Comparison of ENCODE assay signal across 10 mouse cellular contexts in genomic region chr7:46607428-46608055, GRCm38 (mm10). TPM values are rescaled to one million over a fixed set of nuclear protein-coding genes. Genes with fewer than 3 reads are reported as not detected.
DNase-seq lines count a peak whose midpoint lies in the region; ATAC-seq and TF ChIP-seq lines count a peak whose summit lies in the region.
"Had no signal": no experiment of that assay in that cellular context is flagged by ENCODE, and none has a peak within 500 bp of the region (broad histone marks: within the 10 kb centered on the region; RNA-seq: fewer than 3 reads in every experiment).

No protein-coding gene starts in this region.

- peaks cover 7% of the 10 kb centered on the region for H3K4me1 ChIP-seq in forebrain, embryonic 14.5 days (ENCODE audit: control insufficient read depth, insufficient read depth, low read length)
- H3K4me1 ChIP-seq in hindbrain, embryonic 14.5 days (replicated peaks; ENCODE audit: control insufficient read depth, insufficient read depth, low read length), result no peaks in the 10 kb centered on the region
- H3K4me1 ChIP-seq in midbrain, embryonic 14.5 days (ENCODE audit: control insufficient read depth, insufficient read depth, low read length), result no peaks in the 10 kb centered on the region
- H3K4me1 ChIP-seq in testis, adult 2 months (ENCODE audit: control insufficient read depth, insufficient read depth, low read length), result peaks cover 5% of the 10 kb centered on the region; the same call in 1 of the 2 replicates

- DNase-seq in right cerebral cortex, adult 2 months (ENCODE audit: low spot score in 2 of 2), result peak; percentile 72 to 77
- no peak for DNase-seq in right cerebral cortex, postnatal 25 days
- peak; percentile 34 for DNase-seq in c-Kit-positive CD71-positive TER-119-negative erythroid progenitor cells, embryonic 14.5 days (ENCODE audit: low read depth)
- peak; percentile 94 for DNase-seq in forebrain, embryonic 14.5 days (ENCODE audit: low spot score)
- peak; percentile 95 for DNase-seq in hindbrain, embryonic 14.5 days (ENCODE audit: low spot score)
- DNase-seq in left cerebral cortex, postnatal 36 days (ENCODE audit: low spot score in 2 of 2), result peak; percentile 45 to 56
- peak; percentile 94 for DNase-seq in midbrain, embryonic 14.5 days

- H3K27me3 ChIP-seq in forebrain, embryonic 14.5 days (replicated peaks; ENCODE audit: control insufficient read depth, insufficient read depth, low read length), result no peaks in the 10 kb centered on the region
- H3K27me3 ChIP-seq in hindbrain, embryonic 14.5 days (ENCODE audit: control insufficient read depth, insufficient read depth, low read length), result no peaks in the 10 kb centered on the region
- H3K27me3 ChIP-seq in midbrain, embryonic 14.5 days (ENCODE audit: control insufficient read depth, insufficient read depth, low read length), result no peaks in the 10 kb centered on the region
- no peaks in the 10 kb centered on the region for H3K27me3 ChIP-seq in testis, adult 2 months (ENCODE audit: control insufficient read depth, insufficient read depth, low read length)
- H3K27me3 ChIP-seq: embryonic facial prominence, embryonic 15.5 days had no signal

- no peak overlapping the region for H3K4me3 ChIP-seq in forebrain, embryonic 14.5 days (ENCODE audit: low read depth, low read length)
- H3K4me3 ChIP-seq in hindbrain, embryonic 14.5 days (replicated peaks; ENCODE audit: low read length), result no peak overlapping the region
- H3K4me3 ChIP-seq in midbrain, embryonic 14.5 days (replicated peaks; ENCODE audit: low read depth, low read length), result no peak overlapping the region
- no peak overlapping the region for H3K4me3 ChIP-seq in testis, adult 2 months (ENCODE audit: control insufficient read depth, low read depth, low read length)
- H3K4me3 ChIP-seq: embryonic facial prominence, embryonic 15.5 days; myocyte had no signal

- H3K9me3 ChIP-seq in forebrain, embryonic 14.5 days (replicated peaks; ENCODE audit: control insufficient read depth, low read length), result no peaks in the 10 kb centered on the region
- H3K9me3 ChIP-seq in hindbrain, embryonic 14.5 days (ENCODE audit: control insufficient read depth, low read length), result no peaks in the 10 kb centered on the region
- H3K9me3 ChIP-seq in midbrain, embryonic 14.5 days (ENCODE audit: control insufficient read depth, low read length), result no peaks in the 10 kb centered on the region
- H3K9me3 ChIP-seq: embryonic facial prominence, embryonic 15.5 days had no signal

- no peak for TF ChIP-seq POLR2A in testis, adult 2 months (IDR thresholded peaks at IDR 0.05; ENCODE audit: control insufficient read depth, low read depth, low read length)

- intact Hi-C loops in left cerebral cortex, postnatal 36 days (cut with DNase I), result loop anchor here (1.0 to 2.0 kb wide), 3 partner anchors 69 to 327 kb away; no protein-coding TSS in a partner anchor

- peaks cover 5% of the 10 kb centered on the region; the same call in 1 of the 2 replicates for H3K36me3 ChIP-seq in forebrain, embryonic 14.5 days (ENCODE audit: control insufficient read depth, insufficient read depth, low read length)
- peaks cover 16% of the 10 kb centered on the region for H3K36me3 ChIP-seq in hindbrain, embryonic 14.5 days (replicated peaks; ENCODE audit: control insufficient read depth, insufficient read depth)
- H3K36me3 ChIP-seq in midbrain, embryonic 14.5 days (ENCODE audit: control insufficient read depth, insufficient read depth, low read length), result peaks cover 21% of the 10 kb centered on the region; the same call in 1 of the 2 replicates
- H3K36me3 ChIP-seq in testis, adult 2 months (ENCODE audit: control insufficient read depth, insufficient read depth, low read length), result no peaks in the 10 kb centered on the region
- H3K36me3 ChIP-seq: embryonic facial prominence, embryonic 15.5 days had no signal

- whole genome bisulfite sequencing in forebrain, embryonic 14.5 days, result 54% methylated on average over 11 of the region's 11 CpGs
- WGBS in hindbrain, embryonic 14.5 days, result 62% methylated on average over 11 of the region's 11 CpGs
- 60% methylated on average over 11 of the region's 11 CpGs for WGBS in midbrain, embryonic 14.5 days

- no peak overlapping the region for H3K4me2 ChIP-seq in forebrain, embryonic 14.5 days (ENCODE audit: low read length)
- no peak overlapping the region for H3K4me2 ChIP-seq in hindbrain, embryonic 14.5 days (replicated peaks)
- no peak overlapping the region for H3K4me2 ChIP-seq in midbrain, embryonic 14.5 days (ENCODE audit: low read length)
- H3K4me2 ChIP-seq: embryonic facial prominence, embryonic 15.5 days had no signal

- no peak overlapping the region for H3K27ac ChIP-seq in forebrain, embryonic 14.5 days (ENCODE audit: low read depth, low read length)
- no peak overlapping the region for H3K27ac ChIP-seq in hindbrain, embryonic 14.5 days
- H3K27ac ChIP-seq in midbrain, embryonic 14.5 days (replicated peaks; ENCODE audit: low read depth, low read length), result no peak overlapping the region
- no peak overlapping the region for H3K27ac ChIP-seq in testis, adult 2 months (ENCODE audit: control insufficient read depth, insufficient read depth, low read depth, low read length)
- H3K27ac ChIP-seq: embryonic facial prominence, embryonic 15.5 days had no signal

- 0 out of 2 replicates have a peak overlapping the region, but pooled peaks have one; percentile 32 for H3K9ac ChIP-seq in forebrain, embryonic 14.5 days (ENCODE audit: low read length)
- no peak overlapping the region for H3K9ac ChIP-seq in hindbrain, embryonic 14.5 days
- no peak overlapping the region for H3K9ac ChIP-seq in midbrain, embryonic 14.5 days (replicated peaks; ENCODE audit: low read length)
- H3K9ac ChIP-seq: embryonic facial prominence, embryonic 15.5 days had no signal

- ATAC-seq in forebrain, embryonic 14.5 days, result peak; percentile 57
- ATAC-seq in hindbrain, embryonic 14.5 days (ENCODE audit: low FRiP score), result peak; percentile 54
- ATAC-seq in midbrain, embryonic 14.5 days (ENCODE audit: low FRiP score, low TSS enrichment), result peak; percentile 38; the same call in 1 of the 2 replicates

- peak; percentile 73; the same call in 1 of the 2 replicates for TF ChIP-seq CTCF in testis, adult 2 months (IDR thresholded peaks at IDR 0.05; ENCODE audit: control insufficient read depth, insufficient read depth, insufficient replicate concordance, low read depth, low read length)

RNA-seq across cellular contexts. Expression of gene Sergef, which starts 32.1 kb away (rescaled TPM):
- polyA plus RNA-seq in forebrain, embryonic 14.5 days (2014; fragmentation: Nextera tagmentation; extraction: Ambion mirVana), result 23.4 and 26.1 TPM in 2 replicates
- polyA plus RNA-seq in hindbrain, embryonic 14.5 days (2014; fragmentation: Nextera tagmentation; extraction: Ambion mirVana), result 41.1 and 44.1 TPM in 2 replicates
- total RNA-seq in left cerebral cortex, postnatal 36 days (2021), result 10 to 100 TPM; 56.4 to 67.6 TPM
- polyA plus RNA-seq in midbrain, embryonic 14.5 days (2014; fragmentation: Nextera tagmentation; extraction: Ambion mirVana), result 31.1 and 36.5 TPM in 2 replicates
- polyA plus RNA-seq in testis, adult 2 months (2012; rRNA removed), result 6.8 and 7.7 TPM in 2 replicates
